Mouse (Mus musculus) liver, adult (tissue): ENCODE results near the gene Dync1li1.

Source experiments
- GATA4 ChIP-seq: IDR thresholded peaks from 2 replicates; pipeline ENCODE4 v1.6.1; 2014; ENCODE audit warnings: mild to moderate bottlenecking, low read length; ENCODE audit not compliant: insufficient replicate concordance

The Dync1li1 gene

GRCm38 (mm10) chr9:114771565-114771964, 83.0 kb downstream of the Dync1li1 start:
- TF ChIP-seq GATA4: no peak
